Mouse (Mus musculus): ENCODE results near the gene Nagk.
A peak's percentile ranks its signal among the peaks of the same experiment; 100 is the strongest.
"Not testable (repeated sequence)": the region's sequence is repeated elsewhere in the genome, so short reads cannot be mapped to it uniquely, and the experiment has no call there.

The Nagk gene

DNA sequence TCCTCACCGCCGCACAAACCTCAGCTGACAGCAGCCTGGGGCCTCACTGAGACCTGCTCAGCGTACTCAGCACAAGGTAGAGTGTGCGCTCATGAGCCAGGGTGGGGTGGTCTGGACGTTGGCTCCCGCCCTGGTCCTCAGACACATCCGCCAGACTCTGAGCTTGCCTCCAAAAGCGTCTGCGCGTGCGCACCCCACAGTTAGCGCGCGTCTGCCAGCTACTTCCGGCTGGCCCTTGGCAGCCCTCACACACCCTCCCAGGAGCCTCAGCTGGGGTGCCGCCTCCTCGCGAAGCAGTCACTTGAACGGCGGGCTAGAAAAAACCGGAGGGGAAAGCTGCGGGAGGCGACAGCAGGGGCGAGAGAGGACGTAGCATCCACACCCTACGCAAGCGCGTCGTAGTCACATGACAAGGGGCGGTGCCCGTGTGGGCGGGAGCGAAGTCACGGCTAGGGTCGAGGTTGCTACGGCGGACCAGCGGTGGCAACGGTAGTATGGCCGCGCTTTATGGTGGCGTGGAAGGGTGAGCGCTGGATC is at the start of gene Nagk:
Nagk (plus strand) TSS at position 223 of the 537 bp plus-strand sequence.
- DNase-seq (ENCODE audit: extremely low read depth, insufficient read length, low spot score): peak; percentile 95

DNA sequence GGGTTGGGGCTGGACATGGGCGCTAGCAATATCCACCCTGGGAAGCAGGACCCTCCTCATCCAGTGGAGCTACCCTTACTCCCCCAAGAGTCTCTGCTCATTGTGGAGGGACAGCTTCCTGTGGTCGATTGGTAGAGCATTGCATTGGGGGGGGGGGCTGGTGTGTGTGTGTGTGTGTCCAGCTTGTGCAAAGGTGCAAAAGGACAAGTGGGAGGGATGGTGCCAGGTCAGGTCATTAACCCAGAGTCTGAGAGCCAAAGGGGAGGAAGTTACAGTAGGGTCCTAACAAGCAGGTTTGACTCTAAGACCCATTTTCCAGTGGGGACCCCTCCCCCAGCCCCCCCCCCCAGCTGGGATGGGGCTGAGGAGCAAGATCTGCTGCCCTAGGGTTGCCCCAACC is 49.3 kb upstream of the Nagk start:
- no peak for DNase-seq (ENCODE audit: extremely low read depth, insufficient read length, low spot score)

DNA sequence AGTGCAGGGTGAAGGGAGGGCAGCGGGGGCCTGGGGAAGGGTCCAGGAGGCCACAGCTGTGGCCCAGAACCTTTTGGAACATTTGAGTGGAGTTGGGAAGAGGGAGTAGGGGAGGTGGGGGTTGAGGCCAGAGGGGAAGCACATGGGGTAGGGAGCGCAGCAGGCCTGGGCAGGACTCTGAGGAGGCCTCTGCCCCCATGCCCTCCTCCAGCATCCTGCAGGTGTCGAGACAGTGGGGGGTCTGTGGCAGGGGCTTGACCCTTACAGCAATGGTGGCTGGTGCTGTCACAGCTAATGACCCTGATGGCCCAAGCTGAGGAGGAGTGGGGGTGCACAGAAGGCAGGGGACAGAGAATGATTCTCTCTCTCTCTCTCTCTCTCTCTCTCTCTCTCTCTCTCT is 45.5 kb upstream of the Nagk start:
- no peak for DNase-seq (ENCODE audit: extremely low read depth, insufficient read length, low spot score)

DNA sequence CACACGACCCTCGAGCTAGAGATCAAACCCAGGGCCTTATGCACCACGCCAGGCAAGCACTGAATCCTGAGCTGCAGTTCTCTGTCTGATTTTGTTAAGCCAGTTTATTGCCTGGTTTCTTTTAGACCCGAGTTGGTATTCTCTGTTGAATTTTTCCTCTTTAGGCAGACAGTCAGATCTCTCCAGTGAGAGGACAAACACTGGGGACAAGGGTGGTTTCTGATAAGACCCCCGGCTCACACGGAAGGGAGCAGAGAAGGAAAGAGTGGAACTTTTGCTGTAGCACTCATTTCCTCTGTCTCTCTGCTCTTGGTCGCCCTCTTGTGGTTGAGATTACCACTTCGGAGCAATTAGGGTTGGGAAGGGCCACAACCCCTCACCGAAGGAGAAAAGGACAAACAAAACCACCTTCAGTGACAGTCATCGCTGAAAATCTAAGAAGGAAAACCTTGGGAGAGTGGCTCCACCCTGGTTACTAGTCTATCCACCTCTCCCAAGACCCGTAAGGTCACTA is 44.6 kb upstream of the Nagk start:
- DNase-seq (ENCODE audit: extremely low read depth, insufficient read length, low spot score): peak; percentile 30

DNA sequence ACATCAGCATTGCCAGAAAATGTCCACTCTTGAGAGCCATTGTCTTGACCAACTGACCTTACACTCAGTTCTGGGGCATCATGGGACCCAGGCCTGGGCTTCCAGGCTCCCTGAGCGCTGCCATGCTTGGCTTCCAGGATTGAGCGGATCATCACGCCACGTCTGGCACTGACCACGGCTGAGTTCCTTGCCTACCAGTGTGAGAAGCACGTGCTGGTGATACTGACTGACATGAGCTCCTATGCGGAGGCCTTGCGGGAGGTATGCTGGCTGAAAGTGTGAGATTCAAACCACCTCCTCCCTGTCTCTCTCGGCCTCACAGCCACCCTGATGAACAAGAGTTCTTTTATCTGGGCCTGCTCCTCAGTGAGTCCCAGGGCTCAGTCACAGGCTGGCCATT is 38.7 kb upstream of the Nagk start:
- DNase-seq (ENCODE audit: extremely low read depth, insufficient read length, low spot score): no peak

DNA sequence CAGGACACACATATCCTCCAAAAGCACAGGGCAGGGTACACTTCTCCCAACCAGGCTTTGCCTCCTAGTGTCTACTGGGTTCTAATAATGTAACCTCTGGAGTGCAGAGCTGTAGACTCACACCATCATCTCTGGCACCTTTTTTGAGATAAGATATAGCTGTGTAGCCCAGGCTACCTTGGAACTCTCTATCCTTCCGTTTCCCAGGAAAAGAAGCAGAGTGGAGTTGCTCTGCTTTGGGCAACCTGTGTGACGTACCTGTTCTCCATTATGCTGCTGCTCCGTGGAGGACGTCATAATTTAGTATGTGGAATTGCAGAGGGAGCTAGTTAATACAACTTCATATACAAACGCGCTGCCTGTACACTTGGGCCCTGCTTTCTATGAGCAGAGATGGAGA is 32.4 kb upstream of the Nagk start, which contains the start of gene Ankrd53:
Ankrd53 (plus strand) TSS at position 301 of the 400 bp plus-strand sequence.
- DNase-seq (ENCODE audit: extremely low read depth, insufficient read length, low spot score): no peak

DNA sequence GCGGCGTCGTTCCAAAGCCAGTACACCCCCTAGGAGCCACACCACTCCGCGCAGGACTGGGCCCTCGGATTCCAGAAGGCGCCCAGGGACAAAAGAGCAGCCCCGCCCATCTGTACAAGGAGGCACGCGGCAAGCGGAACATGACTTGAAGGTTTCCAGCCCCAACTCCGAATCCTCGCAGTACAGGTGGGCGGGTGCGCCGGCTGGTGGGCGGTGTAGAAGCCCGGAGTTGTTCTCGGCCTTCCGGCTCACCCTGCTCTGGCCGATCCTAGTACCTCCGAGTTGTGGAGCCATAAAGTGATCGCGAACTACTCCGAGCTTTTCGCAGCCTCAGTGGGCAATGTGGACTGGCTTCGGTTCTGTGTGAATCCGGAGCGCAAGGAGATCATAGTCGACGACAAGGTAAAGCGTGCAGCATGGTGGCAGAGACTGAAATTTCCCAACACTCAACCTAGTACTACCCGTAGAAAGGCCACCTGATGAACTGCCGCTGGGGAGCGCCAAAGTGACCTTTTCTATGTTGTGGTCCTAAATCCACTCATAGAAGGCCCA is 31.8 kb upstream of the Nagk start:
- DNase-seq (ENCODE audit: extremely low read depth, insufficient read length, low spot score): no peak

DNA sequence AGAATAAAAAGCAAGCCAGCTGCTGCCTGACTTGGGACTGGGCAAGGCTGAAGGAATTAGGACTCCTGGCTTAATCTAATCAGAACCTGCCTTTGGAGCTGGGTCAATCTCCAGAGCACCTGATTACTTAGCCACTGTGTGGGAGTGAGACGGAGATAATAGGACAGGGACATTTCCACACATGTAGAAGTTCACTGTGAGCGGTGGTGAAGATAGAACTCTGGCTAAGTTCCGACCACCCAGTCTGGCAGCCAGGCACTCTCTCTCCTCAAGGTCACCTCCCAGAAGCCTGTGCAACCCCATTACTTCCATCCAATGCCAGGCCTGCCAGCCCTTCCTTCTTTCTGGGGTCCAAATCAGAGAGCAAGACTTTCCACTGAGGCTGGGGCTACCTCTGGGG is 27.8 kb upstream of the Nagk start:
- DNase-seq (ENCODE audit: extremely low read depth, insufficient read length, low spot score): no peak

DNA sequence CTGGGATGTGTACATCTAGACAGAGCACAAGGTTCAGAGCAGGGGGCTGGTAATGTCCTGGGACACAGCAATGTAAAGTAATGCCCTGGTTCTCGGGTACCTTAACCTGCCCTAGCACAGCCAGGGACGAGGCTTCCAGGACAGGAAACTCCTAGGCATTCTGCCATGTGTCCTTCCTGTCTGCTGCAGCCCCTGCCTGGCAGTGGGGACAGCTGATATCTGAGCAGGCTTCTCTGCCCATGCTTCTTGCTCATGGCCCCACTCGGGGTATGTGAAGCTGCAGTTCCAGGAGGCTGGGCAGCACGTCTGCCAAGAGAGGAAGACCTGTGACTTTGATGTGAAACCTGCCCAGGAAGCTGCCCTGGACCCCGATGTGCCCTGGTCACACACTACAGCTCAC is 26.3 kb upstream of the Nagk start:
- no peak for DNase-seq (ENCODE audit: extremely low read depth, insufficient read length, low spot score)

DNA sequence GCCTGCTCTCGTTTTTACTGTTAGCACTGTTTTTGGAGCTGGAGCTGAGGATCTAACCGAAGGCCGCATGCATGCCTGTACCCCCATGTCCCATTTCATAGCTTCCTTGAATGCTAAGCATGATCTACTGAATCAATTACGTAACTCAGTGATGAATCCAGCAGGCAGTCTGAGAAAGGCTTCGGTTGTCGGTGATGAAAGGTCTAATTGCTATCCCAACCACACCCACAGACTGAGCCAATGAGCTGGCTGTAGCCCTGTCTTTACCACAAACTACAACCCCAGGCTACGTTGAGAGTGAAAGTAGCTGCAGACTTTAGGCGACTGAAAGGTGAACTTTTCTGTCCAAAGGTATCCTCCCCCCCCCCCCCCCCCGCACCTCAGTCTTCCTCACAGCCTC is 20.7 kb upstream of the Nagk start:
- DNase-seq (ENCODE audit: extremely low read depth, insufficient read length, low spot score): no peak

DNA sequence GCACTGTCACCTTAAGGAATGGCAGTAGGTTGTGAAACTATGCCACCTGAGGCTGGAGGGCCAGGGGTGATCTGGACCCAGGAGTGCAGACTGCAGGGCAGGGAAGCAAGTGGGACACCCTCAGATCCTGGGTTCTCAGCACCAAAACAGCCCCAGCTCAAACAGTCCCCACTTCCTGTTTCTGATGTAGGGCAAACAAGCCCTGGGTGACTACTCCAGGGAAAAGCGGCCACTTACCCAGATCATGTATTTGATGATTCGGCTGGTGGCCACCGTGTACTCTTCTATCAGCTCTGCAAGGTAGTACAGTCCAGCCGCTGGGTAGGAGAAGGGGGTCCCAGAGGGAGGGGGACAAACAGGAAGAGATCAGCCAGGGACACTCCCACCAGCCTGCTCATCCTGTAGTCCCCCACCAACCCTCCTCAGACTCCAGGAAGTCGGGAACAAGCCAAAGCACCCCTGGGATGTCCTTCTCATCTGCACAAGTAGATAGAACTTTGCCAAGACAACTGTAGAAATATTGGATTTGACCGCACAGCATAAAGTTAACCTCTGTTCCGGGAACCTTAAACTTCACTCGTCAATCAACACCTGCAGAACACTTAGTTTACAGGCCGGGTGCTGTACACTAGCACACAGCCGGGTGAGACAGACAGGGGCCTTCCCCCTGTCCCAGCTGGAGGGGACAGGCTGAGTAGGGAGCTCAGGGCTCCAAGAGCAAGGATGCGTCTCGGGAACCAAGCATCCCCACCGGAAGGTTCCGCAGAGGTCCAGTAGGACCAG is 19.8 kb upstream of the Nagk start:
- peak; percentile 45 for DNase-seq (ENCODE audit: extremely low read depth, insufficient read length, low spot score)

DNA sequence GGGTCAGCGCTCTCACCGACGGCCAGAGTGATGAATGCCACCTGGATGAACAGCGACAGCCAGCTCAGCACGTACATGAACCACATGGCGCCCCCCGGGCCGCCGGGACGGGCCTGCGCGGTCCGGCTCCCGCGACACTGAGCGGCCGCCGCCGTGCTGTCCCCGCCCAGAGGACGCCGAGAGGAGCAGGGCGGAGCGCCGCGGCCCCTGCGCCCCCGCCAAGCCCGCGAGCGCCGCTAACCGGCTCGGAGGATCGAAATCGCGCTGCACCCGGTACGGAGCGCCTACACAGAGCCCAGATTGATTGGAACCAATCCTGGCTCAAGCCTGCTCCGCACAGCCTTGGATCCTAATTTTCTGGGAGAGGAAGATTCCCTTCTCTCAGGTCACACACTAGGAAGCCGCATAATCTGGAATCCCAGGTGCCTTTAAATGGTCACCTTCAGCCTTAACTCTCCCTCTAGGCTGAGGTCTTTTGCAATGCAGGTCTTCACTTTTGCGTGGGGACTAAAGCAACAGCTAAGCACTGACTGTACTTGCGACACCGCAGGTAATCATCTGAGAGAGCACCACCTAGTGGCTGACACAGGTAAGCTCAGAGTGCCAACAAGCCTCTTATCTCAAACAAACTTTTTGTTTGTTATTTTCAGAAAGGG is 19.0 kb upstream of the Nagk start, which contains the start of gene Tex261:
Tex261 (minus strand) TSS at position 176 of the 656 bp plus-strand sequence.
- peak; percentile 90 for DNase-seq (ENCODE audit: extremely low read depth, insufficient read length, low spot score)

DNA sequence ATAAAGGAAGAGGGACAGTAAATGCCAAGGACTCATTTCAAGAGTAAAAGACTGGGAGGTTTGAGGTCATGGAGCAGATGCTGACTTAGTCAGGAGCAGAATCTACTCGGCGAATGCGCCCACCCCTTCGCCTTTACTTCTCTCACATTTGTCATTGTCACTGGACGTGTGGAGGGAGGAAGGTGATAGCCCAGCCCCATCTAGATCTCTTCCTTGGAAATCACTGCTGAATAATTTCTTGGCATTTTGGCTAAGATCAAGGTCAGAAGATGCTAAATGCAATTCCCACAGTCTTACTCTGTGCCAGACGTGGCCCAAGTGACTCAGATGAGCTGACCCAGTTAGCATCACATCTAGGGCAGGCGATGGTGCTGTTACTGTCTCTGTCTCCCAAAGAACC is 16.5 kb upstream of the Nagk start:
- DNase-seq (ENCODE audit: extremely low read depth, insufficient read length, low spot score): no peak

DNA sequence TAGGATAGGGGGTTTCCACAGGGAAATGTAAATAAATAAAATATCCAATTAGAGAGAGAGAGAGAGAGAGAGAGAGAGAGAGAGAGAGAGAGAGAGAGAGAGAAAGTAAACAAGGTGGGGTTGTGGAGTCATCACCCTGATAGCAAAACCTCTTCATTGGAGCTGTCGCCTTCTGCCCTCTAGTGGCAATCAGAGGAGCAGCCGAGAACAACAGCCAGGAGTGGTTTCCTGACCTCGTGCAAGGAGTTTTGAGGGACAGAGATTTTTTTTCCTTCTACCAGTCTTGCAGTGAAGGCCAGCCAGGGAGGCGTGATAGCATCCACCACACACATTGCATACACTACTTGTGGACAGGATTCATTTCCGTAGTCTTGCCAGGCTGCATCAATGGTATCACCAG is 15.8 kb upstream of the Nagk start:
- no peak for DNase-seq (ENCODE audit: extremely low read depth, insufficient read length, low spot score)

DNA sequence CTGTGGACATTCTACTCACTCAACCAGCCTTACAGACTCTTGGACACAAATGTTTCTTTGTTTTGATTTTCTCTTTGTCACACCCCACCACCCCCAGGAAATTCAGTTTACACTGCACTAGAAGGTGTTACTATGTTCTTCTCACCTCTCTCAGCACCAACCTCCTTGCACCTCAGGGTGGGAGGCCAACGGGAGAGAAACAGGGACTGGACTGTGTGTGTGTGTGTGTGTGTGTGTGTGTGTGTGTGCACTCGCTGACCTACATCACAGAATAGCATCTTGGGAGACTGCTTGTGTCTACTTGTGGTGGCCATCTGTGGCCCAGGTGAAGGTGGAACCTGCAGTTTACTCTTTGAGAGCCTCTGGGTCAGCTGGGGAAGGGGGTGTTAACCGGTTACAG is 8.4 kb upstream of the Nagk start:
- DNase-seq (ENCODE audit: extremely low read depth, insufficient read length, low spot score): no peak

DNA sequence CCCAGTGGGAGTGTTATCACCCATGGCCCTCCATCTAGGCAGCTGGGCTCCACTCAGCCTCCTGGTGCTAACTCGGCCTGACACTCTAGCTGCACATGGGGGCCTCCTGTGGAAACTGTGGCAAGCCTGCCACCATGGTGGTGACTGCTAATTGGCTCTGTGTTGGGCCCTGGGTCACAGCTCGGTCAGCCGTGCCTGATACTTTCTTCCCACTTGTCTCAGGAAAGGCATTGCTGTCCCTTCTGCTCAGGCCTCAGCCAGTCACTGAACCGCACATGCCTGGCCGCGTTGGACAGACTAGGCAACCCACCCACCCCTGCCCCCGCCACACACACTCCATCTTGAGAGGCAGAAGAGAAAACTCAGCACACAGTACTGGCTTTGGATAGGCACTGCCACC is 6.2 kb upstream of the Nagk start:
- DNase-seq (ENCODE audit: extremely low read depth, insufficient read length, low spot score): no peak

DNA sequence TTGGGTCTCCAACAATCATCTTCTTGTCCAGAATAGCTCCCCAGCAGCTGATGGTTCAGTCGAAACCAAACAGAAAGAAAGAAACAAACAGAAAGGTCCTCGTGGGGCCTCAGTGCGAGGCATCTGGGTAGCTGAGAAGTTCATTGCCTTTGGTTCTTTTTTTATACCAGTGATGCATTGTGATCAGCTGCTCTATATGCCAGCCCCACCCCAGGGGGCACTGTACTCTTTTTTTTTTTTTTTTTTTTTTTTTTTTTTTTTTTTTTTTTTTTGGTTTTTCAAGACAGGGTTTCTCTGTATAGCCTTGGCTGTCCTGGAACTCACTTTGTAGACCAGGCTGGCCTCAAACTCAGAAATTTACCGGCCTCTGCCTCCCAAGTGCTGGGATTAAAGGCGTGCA is 4.2 kb upstream of the Nagk start:
- not testable (repeated sequence) for DNase-seq (ENCODE audit: extremely low read depth, insufficient read length, low spot score)

DNA sequence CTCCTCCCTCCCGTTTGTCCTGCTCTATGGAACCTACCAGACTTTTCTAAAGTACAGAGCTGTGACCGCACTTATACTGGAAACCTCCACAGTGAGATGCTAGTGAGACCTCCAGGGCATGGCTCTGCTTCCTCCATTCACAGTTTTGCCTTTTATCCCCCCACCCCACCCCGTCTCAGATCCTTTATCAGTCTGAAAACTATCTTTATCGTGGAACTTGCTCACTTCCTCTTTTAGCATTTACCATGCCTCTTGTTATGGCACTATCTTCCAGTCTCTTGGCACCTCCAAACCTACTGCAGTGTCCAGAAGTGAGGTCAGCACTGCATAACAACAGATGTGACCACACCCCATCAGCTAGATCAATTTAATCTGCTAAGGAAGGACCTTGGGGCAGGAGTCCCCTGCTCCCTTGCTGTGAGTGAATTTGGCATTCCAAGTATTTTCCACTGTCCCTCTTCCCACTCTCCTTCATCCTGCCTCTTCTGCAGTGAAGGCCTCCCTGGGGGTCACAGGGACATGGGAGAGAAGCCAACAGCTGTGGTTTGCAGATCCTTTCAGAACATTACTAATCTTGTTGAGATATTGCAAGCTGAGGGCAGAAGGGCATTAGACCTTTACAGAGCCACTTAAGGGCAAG is 3.4 kb upstream of the Nagk start:
- DNase-seq (ENCODE audit: extremely low read depth, insufficient read length, low spot score): no peak

DNA sequence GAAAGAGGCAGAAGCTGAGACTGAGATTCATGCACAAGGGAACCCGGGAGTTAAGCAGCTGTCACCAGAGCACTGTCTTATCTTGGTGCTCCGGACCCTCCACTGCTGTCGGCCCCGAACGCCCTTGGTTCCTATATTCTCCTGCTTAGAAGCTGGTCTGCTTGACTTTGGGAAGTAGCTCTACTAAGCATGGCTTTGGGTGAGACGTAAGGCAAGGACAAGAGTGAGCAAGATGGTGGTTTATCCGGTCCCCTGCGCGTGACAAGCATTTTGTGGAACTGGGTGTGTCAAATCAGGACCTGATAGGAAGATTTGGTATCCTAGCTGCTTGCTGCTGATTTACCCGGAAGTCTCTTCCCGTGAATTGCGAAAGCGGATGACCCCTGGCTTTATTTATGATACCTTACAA is 714 bp downstream of the Nagk start:
- no peak for DNase-seq (ENCODE audit: extremely low read depth, insufficient read length, low spot score)

DNA sequence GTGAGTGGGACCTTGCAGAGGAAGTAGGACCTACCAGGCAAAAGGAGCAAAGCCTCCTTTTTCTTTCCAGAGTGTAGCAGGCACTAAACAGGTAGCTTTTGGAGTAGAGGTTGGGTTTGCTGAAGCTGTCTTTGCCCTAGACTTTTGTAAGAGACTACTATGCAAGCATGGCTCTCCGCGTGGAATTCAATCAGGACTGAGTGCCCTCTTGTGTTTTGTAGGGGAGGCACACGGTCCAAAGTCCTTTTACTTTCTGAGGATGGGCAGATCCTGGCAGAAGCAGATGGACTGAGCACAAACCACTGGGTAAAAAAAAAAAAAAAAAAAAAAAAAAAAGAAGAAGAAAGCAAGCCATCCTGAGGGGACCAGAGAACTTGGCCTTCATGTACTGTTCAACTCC is 1.9 kb downstream of the Nagk start:
- no peak for DNase-seq (ENCODE audit: extremely low read depth, insufficient read length, low spot score)

DNA sequence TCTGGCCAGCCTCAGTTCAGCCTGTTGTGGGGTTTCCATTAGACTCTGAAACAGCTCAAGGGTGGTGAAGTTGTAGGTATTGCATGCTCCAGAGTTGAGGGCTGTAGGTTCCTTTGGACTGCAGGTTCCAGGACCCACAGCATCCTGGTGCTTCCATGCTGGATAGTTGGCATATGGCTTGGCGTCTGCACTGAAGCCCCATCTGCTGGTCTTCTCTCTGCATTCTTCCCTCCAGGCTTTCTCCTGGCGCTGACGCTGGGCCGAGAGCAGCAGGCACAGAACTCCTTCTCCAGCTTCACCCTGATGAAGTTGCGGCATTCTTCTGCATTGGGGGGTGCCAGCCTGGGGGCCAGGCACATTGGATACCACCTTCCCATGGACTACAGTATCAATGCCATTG is 7.3 kb downstream of the Nagk start:
- DNase-seq (ENCODE audit: extremely low read depth, insufficient read length, low spot score): no peak

Measured in 3134 (cell line).